Mouse (Mus musculus): ENCODE measurements around the gene Gm17606. TPM values are rescaled to one million over a fixed set of nuclear protein-coding genes. Genes with fewer than 3 reads are reported as not detected.

Gene Gm17606
- polyA plus RNA-seq, 2 experiments: not detected

DNA sequence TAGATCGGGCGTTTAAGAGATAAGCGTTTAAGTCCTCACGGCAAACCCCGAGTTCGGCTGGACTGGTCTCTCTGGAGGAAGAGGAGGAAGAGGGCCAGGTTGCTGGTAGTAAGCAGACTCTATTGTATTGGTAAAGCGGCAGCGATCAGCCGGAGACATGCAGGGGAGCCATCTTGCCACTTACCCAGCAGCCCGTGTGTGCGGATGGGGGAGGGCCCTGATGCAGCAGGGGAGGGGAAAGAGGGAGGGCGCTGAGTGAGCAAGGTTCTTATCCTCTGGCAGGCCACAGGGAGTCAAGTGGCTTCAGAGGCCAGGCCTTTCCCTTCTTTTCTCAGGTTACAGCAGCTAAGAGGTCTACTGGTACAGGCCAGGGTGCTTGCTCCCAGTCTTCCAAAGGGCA, 12.7 kb downstream of the Gm17606 start:
- Histone ChIP-seq H3K4me2 (ENCODE audit: low read depth) (peak overlapping the region; percentile 91), H3K27ac (peak overlapping the region; percentile 65), H3K4me1 (replicated peaks; ENCODE audit: control insufficient read depth in 2 of 2, insufficient read depth in 2 of 2, low read length in 1 of 2) (peaks cover 14 to 19% of the 10 kb centered on the region in 2 experiments), H3K27me3 (ENCODE audit: control insufficient read depth, insufficient read depth, low read length) (no peaks in the 10 kb centered on the region), H3K4me3 (ENCODE audit: insufficient read depth in 1 of 2, low read depth in 2 of 2, low read length in 2 of 2) (peak overlapping the region; percentile 62 to 98), H3K9ac (replicated peaks) (peak overlapping the region; percentile 58), H3K9me3 (ENCODE audit: control insufficient read depth, low read length) (no peaks in the 10 kb centered on the region), H3K36me3 (replicated peaks; ENCODE audit: control insufficient read depth, insufficient read depth, low read depth) (peaks cover 58% of the 10 kb centered on the region)
- WGBS (ENCODE audit: insufficient replicate concordance): 0% methylated on average over 12 of the region's 12 CpGs
- TF ChIP-seq EP300 (IDR thresholded peaks at IDR 0.05; ENCODE audit: low read depth) (no peak), CTCF (IDR thresholded peaks at IDR 0.05; ENCODE audit: low read depth) (peak; percentile 26; the same call in 1 of the 2 replicates)
- ATAC-seq (ENCODE audit: insufficient read depth): peak; percentile 85
- peak; percentile 76 to 78 (median 77) for DNase-seq (ENCODE audit: low read depth in 3 of 3, low spot score in 3 of 3)

DNA sequence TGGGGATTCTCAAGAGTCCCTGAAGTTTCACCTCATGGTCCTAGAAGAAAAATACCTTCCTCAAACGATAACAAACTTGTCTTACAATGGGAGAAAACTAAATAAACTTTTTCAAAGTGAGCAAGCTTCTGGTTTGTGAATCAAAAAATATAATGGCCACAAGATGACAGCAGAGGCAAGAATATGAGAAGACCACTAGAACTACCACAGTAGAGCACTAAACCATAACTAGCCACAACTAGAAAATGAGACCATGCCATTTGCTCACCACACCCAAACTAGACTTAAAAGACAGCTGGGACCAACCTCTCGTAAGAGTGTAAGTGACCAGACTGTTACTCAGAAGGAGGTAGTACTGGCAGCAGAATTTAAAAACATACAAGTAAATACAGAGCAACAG, 19.3 kb downstream of the Gm17606 start:
- H3K4me3 ChIP-seq (ENCODE audit: insufficient read depth in 1 of 2, low read depth in 2 of 2, low read length in 2 of 2): no peak overlapping the region
- no peaks in the 10 kb centered on the region for H3K27me3 ChIP-seq (ENCODE audit: control insufficient read depth, insufficient read depth, low read length)
- no peak overlapping the region for H3K27ac ChIP-seq
- H3K9ac ChIP-seq (replicated peaks): no peak overlapping the region
- DNase-seq (ENCODE audit: low read depth in 3 of 3, low spot score in 3 of 3): peak in 1 of 3 experiments; percentile 53
- ATAC-seq (ENCODE audit: insufficient read depth): no peak
- WGBS (ENCODE audit: insufficient replicate concordance): 83% methylated on average over 2 of the region's 2 CpGs
- H3K36me3 ChIP-seq (replicated peaks; ENCODE audit: control insufficient read depth, insufficient read depth, low read depth): peaks cover 91% of the 10 kb centered on the region
- no peak overlapping the region for H3K4me2 ChIP-seq (ENCODE audit: low read depth)
- H3K9me3 ChIP-seq (ENCODE audit: control insufficient read depth, low read length): no peaks in the 10 kb centered on the region
- TF ChIP-seq CTCF (IDR thresholded peaks at IDR 0.05; ENCODE audit: low read depth): no peak
- no peak for TF ChIP-seq EP300 (IDR thresholded peaks at IDR 0.05; ENCODE audit: low read depth)
- H3K4me1 ChIP-seq (replicated peaks; ENCODE audit: control insufficient read depth in 2 of 2, insufficient read depth in 2 of 2, low read length in 1 of 2): no peaks in the 10 kb centered on the region

DNA sequence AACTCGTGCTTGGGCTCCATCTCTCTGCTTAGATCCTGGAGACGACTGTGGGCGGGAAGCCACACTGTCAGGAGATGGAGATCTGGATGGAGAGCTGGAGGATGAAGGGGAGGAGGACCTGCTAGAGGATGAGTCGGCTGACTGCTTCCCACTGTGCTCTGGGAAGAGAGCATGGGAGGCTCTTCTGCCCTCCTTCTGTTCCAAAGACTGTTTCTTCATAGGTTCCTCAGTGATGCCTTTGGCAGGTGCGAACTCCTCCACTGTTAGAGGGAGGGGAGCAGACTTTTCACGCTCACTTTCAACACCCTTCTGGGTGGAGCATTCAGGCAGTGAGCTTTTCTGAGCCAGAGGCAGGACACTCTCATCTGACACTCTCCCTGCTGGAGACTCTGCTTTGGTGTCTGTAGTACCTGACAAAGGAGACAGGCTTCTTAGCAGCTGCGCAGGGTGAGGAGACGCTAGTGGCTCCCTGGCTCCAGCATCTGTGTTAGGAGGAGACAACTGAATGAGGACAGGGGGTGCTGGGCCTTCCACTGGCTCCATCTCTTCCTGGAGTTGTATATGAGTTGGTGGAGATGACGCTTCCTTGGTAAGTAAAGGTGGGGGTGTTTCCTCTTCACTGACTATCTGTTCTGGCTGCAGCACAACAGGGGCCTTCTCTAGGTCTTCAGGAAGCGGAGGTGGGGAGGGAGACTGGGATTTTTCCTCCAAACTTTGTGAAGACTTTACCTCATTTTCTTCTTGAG, 23.9 kb downstream of the Gm17606 start:
- Histone ChIP-seq H3K27ac (no peak overlapping the region), H3K4me3 (ENCODE audit: insufficient read depth in 1 of 2, low read depth in 2 of 2, low read length in 2 of 2) (no peak overlapping the region), H3K9ac (replicated peaks) (no peak overlapping the region), H3K9me3 (ENCODE audit: control insufficient read depth, low read length) (no peaks in the 10 kb centered on the region), H3K36me3 (replicated peaks; ENCODE audit: control insufficient read depth, insufficient read depth, low read depth) (peaks cover 85% of the 10 kb centered on the region), H3K4me1 (replicated peaks; ENCODE audit: control insufficient read depth in 2 of 2, insufficient read depth in 2 of 2, low read length in 1 of 2) (no peaks in the 10 kb centered on the region), H3K27me3 (ENCODE audit: control insufficient read depth, insufficient read depth, low read length) (no peaks in the 10 kb centered on the region), H3K4me2 (ENCODE audit: low read depth) (no peak overlapping the region)
- ATAC-seq (ENCODE audit: insufficient read depth): no peak
- no peak for TF ChIP-seq EP300 (IDR thresholded peaks at IDR 0.05; ENCODE audit: low read depth)
- no peak for TF ChIP-seq CTCF (IDR thresholded peaks at IDR 0.05; ENCODE audit: low read depth)
- no peak for DNase-seq (ENCODE audit: low read depth in 3 of 3, low spot score in 3 of 3)
- WGBS (ENCODE audit: insufficient replicate concordance): 81% methylated on average over 10 of the region's 10 CpGs

DNA sequence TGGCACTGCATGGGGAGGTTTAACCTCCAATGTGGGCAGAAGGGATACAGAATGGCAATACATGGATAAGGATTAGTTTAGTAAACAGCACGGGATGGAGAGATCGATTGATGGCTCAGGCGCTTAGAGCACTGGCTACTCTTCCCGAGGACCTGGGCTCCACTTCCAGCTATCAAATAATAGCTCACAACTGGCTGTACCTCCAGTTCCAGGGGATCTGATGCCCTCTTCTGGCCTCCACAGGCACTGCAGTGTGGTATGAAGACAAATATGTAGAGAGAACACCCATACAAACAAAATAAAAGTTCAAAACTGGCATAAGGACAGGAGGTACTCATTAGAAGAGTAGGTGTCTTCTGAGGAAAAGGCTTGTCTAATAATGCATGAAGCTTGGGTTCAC, 28.6 kb downstream of the Gm17606 start:
- peaks cover 57% of the 10 kb centered on the region for H3K36me3 ChIP-seq (replicated peaks; ENCODE audit: control insufficient read depth, insufficient read depth, low read depth)
- H3K9me3 ChIP-seq (ENCODE audit: control insufficient read depth, low read length): no peaks in the 10 kb centered on the region
- no peaks in the 10 kb centered on the region for H3K27me3 ChIP-seq (ENCODE audit: control insufficient read depth, insufficient read depth, low read length)
- TF ChIP-seq EP300 (IDR thresholded peaks at IDR 0.05; ENCODE audit: low read depth) (no peak), CTCF (IDR thresholded peaks at IDR 0.05; ENCODE audit: low read depth) (peak; percentile 87)
- no peak overlapping the region for H3K27ac ChIP-seq
- WGBS (ENCODE audit: insufficient replicate concordance): 56% methylated on average over 4 of the region's 4 CpGs
- no peak overlapping the region for H3K4me2 ChIP-seq (ENCODE audit: low read depth)
- no peak overlapping the region for H3K9ac ChIP-seq (replicated peaks)
- no peak overlapping the region for H3K4me3 ChIP-seq (ENCODE audit: insufficient read depth in 1 of 2, low read depth in 2 of 2, low read length in 2 of 2)
- no peaks in the 10 kb centered on the region for H3K4me1 ChIP-seq (replicated peaks; ENCODE audit: control insufficient read depth in 2 of 2, insufficient read depth in 2 of 2, low read length in 1 of 2)
- DNase-seq (ENCODE audit: low read depth in 3 of 3, low spot score in 3 of 3) (no peak), ATAC-seq (ENCODE audit: insufficient read depth) (no peak)

DNA sequence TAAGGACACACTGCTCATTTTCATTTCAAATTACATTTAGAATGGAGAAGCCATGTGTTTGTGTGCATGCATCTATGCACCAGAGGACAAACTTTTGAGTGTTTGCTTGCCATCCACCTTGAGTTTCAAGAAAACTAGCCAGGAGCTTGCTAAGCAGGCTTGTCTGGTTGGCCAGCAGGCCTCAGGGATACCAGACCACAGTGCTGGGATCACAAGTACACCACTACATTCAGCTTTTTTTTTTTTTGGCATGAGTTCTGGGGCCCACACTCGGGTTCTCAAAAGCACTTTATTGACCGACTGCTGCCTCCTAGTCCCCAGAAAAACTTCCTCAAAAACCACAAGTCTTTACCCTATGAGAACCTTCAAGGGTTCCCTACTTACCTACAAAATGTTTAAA, 33.6 kb downstream of the Gm17606 start:
- DNase-seq (ENCODE audit: low read depth in 3 of 3, low spot score in 3 of 3) (no peak), ATAC-seq (ENCODE audit: insufficient read depth) (no peak)
- Histone ChIP-seq H3K4me2 (ENCODE audit: low read depth) (no peak overlapping the region), H3K27me3 (ENCODE audit: control insufficient read depth, insufficient read depth, low read length) (no peaks in the 10 kb centered on the region), H3K9me3 (ENCODE audit: control insufficient read depth, low read length) (no peaks in the 10 kb centered on the region), H3K9ac (replicated peaks) (no peak overlapping the region), H3K27ac (no peak overlapping the region), H3K36me3 (replicated peaks; ENCODE audit: control insufficient read depth, insufficient read depth, low read depth) (peaks cover 59% of the 10 kb centered on the region), H3K4me1 (replicated peaks; ENCODE audit: control insufficient read depth in 2 of 2, insufficient read depth in 2 of 2, low read length in 1 of 2) (no peaks in the 10 kb centered on the region), H3K4me3 (ENCODE audit: insufficient read depth in 1 of 2, low read depth in 2 of 2, low read length in 2 of 2) (no peak overlapping the region)
- TF ChIP-seq EP300 (IDR thresholded peaks at IDR 0.05; ENCODE audit: low read depth): no peak
- TF ChIP-seq CTCF (IDR thresholded peaks at IDR 0.05; ENCODE audit: low read depth): no peak
- WGBS (ENCODE audit: insufficient replicate concordance): 52% methylated on average over 2 of the region's 2 CpGs

All from liver, embryonic 14.5 days (tissue).